Mouse (Mus musculus) c-Kit-negative CD71-positive TER-119-positive erythroid progenitor cells, embryonic 14.5 days (primary cell): ENCODE measurements around the gene Gm35549.
A peak's percentile ranks its signal among the peaks of the same experiment; 100 is the strongest.
"Not testable (repeated sequence)": the region's sequence is repeated elsewhere in the genome, so short reads cannot be mapped to it uniquely, and the experiment has no call there.

Experiments
- DNase-seq: peaks from one replicate; pipeline ENCODE4 v3.0.0-alpha.2; 2013; ENCODE audit warnings: low read depth, low spot score

Gm35549 gene

GRCm38 (mm10) chr9:122843760-122844159, at the start of gene Gm35549:
Gene Gm35549, minus strand, starts transcription at chr9:122844035.
- DNase-seq, result no peak

- no peak for DNase-seq
Observed at GRCm38 (mm10) chr9:122886372-122887179, 42.7 kb upstream of the Gm35549 start.

GRCm38 (mm10) chr9:122885385-122885784, 41.5 kb upstream of the Gm35549 start, which contains the start of gene Zkscan7:
Gene Zkscan7, plus strand, starts transcription at chr9:122885685.
- DNase-seq, result no peak

- no peak for DNase-seq
Observed at GRCm38 (mm10) chr9:122875145-122875544, 31.3 kb upstream of the Gm35549 start.

- no peak for DNase-seq
Observed at GRCm38 (mm10) chr9:122874653-122875052, 30.8 kb upstream of the Gm35549 start.

- DNase-seq, result no peak
Observed at GRCm38 (mm10) chr9:122872595-122872994, 28.8 kb upstream of the Gm35549 start.

GRCm38 (mm10) chr9:122866192-122866591, 22.4 kb upstream of the Gm35549 start:
- DNase-seq, result no peak

- DNase-seq, result peak; percentile 68
Observed at GRCm38 (mm10) chr9:122865697-122866166, 21.9 kb upstream of the Gm35549 start, which contains the start of gene Zfp445. Gene Zfp445, minus strand, starts transcription at chr9:122866006.

GRCm38 (mm10) chr9:122864848-122865247, 21.0 kb upstream of the Gm35549 start:
- DNase-seq, result peak; percentile 11

GRCm38 (mm10) chr9:122863731-122864130, 19.9 kb upstream of the Gm35549 start:
- no peak for DNase-seq

- DNase-seq, result no peak
Observed at GRCm38 (mm10) chr9:122860752-122861151, 16.9 kb upstream of the Gm35549 start.

- DNase-seq, result no peak
Observed at GRCm38 (mm10) chr9:122856716-122857115, 12.9 kb upstream of the Gm35549 start.

- no peak for DNase-seq
Observed at GRCm38 (mm10) chr9:122855617-122856016, 11.8 kb upstream of the Gm35549 start.

- not testable (repeated sequence) for DNase-seq
Observed at GRCm38 (mm10) chr9:122855141-122855540, 11.3 kb upstream of the Gm35549 start.

- no peak for DNase-seq
Observed at GRCm38 (mm10) chr9:122854526-122854925, 10.7 kb upstream of the Gm35549 start.

GRCm38 (mm10) chr9:122847811-122848311, 4.0 kb upstream of the Gm35549 start:
- DNase-seq, result not testable (repeated sequence)

GRCm38 (mm10) chr9:122846156-122846555, 2.3 kb upstream of the Gm35549 start:
- DNase-seq, result no peak

GRCm38 (mm10) chr9:122845621-122846020, 1.8 kb upstream of the Gm35549 start:
- DNase-seq, result no peak

GRCm38 (mm10) chr9:122837680-122838079, 6.2 kb downstream of the Gm35549 start:
- DNase-seq, result no peak

GRCm38 (mm10) chr9:122837216-122837615, 6.6 kb downstream of the Gm35549 start:
- DNase-seq, result no peak

GRCm38 (mm10) chr9:122836790-122837189, 7.0 kb downstream of the Gm35549 start:
- DNase-seq, result no peak

- DNase-seq, result no peak
Observed at GRCm38 (mm10) chr9:122836126-122836525, 7.7 kb downstream of the Gm35549 start.

- no peak for DNase-seq
Observed at GRCm38 (mm10) chr9:122829826-122830380, 13.9 kb downstream of the Gm35549 start.
